Mouse (Mus musculus) G1E (cell line): Measurements from ENCODE around the gene Noxo1.

Experiments
- CTCF ChIP-seq: IDR thresholded peaks from 2 replicates; pipeline ENCODE4 v1.5.1; 2012; ENCODE audit warnings: low read depth, low read length, inconsistent platforms, mixed read lengths
- GATA1 ChIP-seq: IDR thresholded peaks from 2 replicates; pipeline ENCODE4 v1.6.1; 2012; ENCODE audit warnings: borderline replicate concordance, low read length, inconsistent platforms, mixed read lengths
- GATA2 ChIP-seq: IDR thresholded peaks from 2 replicates; pipeline ENCODE4 v1.6.1; 2012; ENCODE audit warnings: low read depth, low read length, inconsistent platforms, borderline replicate concordance
- POLR2AphosphoS5 ChIP-seq: IDR thresholded peaks from 2 replicates; pipeline ENCODE4 v1.6.1; 2012; ENCODE audit warnings: low read depth, low read length, inconsistent platforms; ENCODE audit not compliant: insufficient replicate concordance
- TAL1 ChIP-seq: conservative IDR thresholded peaks from 2 replicates; pipeline ENCODE4 v1.6.1; 2012; ENCODE audit warnings: low read depth, low read length, inconsistent platforms, mixed read lengths

- no peak for TF ChIP-seq CTCF
- no peak for TF ChIP-seq GATA1
- TF ChIP-seq TAL1: no peak
- no peak for TF ChIP-seq GATA2
- TF ChIP-seq POLR2AphosphoS5: peak; percentile 96
Observed at GRCm38 (mm10) chr17:24719494-24720222, 23.6 kb downstream of the Noxo1 start.
